Mouse (Mus musculus): ENCODE results near the gene Pnpla5. TPM values are rescaled to one million over a fixed set of nuclear protein-coding genes. Genes with fewer than 3 reads are reported as not detected.
"Not testable (repeated sequence)": the region's sequence is repeated elsewhere in the genome, so short reads cannot be mapped to it uniquely, and the experiment has no call there.

The Pnpla5 gene
- polyA plus RNA-seq, 1 experiment from 2014 or later = not detected

- no peak for DNase-seq (ENCODE audit: low spot score)
- H3K27ac ChIP-seq = no peak overlapping the region
- WGBS = 74% methylated on average over 6 of the region's 6 CpGs
- H3K36me3 ChIP-seq = no peaks in the 10 kb centered on the region
- no peak overlapping the region for H3K4me3 ChIP-seq
- H3K4me1 ChIP-seq (replicated peaks) = no peaks in the 10 kb centered on the region
- H3K9me3 ChIP-seq = 0 out of 2 replicates have a peak, but pooled peaks cover 3% of the 10 kb centered on the region
- 0 out of 2 replicates have a peak, but pooled peaks cover 4% of the 10 kb centered on the region for H3K27me3 ChIP-seq (ENCODE audit: insufficient read depth, poor library complexity, severe bottlenecking)
Observed at GRCm38 (mm10) chr15:84113873-84114272, 9.1 kb downstream of the Pnpla5 start.

- H3K4me3 ChIP-seq = no peak overlapping the region
- DNase-seq (ENCODE audit: low spot score) = peak; percentile 41
- 6% methylated on average over 13 of the region's 13 CpGs for WGBS
Observed at GRCm38 (mm10) chr15:84108899-84109298, 14.1 kb downstream of the Pnpla5 start.

GRCm38 (mm10) chr15:84105924-84106500 lies 17.0 kb downstream of the Pnpla5 start:
- Histone ChIP-seq H3K27me3 (ENCODE audit: insufficient read depth, poor library complexity, severe bottlenecking) (peaks cover 53% of the 10 kb centered on the region), H3K27ac (peak overlapping the region; percentile 69), H3K4me3 (peak overlapping the region; percentile 67), H3K36me3 (no peaks in the 10 kb centered on the region), H3K9me3 (no peaks in the 10 kb centered on the region), H3K4me1 (replicated peaks) (peaks cover 24% of the 10 kb centered on the region)
- no peak for DNase-seq (ENCODE audit: low spot score)
- whole genome bisulfite sequencing = 10% methylated on average over 12 of the region's 12 CpGs

More at GRCm38 (mm10) chr15:84108899-84109298, 14.1 kb downstream of the Pnpla5 start:
- H3K27ac ChIP-seq = no peak overlapping the region
- peaks cover 47% of the 10 kb centered on the region for H3K27me3 ChIP-seq (ENCODE audit: insufficient read depth, poor library complexity, severe bottlenecking)
- H3K9me3 ChIP-seq = no peaks in the 10 kb centered on the region
- H3K4me1 ChIP-seq (replicated peaks) = peaks cover 24% of the 10 kb centered on the region
- H3K36me3 ChIP-seq = no peaks in the 10 kb centered on the region

GRCm38 (mm10) chr15:84105105-84105923 lies 17.7 kb downstream of the Pnpla5 start, which contains the start of gene Sult4a1:
Sult4a1 (minus strand) TSS chr15:84105754.
- 1% methylated on average over 77 of the region's 77 CpGs for WGBS
- Histone ChIP-seq H3K27ac (peak within 1 kb of the TSS; percentile 69), H3K4me3 (peak within 1 kb of the TSS; percentile 67), H3K4me1 (replicated peaks) (peaks cover 24% of the 10 kb centered on the region), H3K9me3 (no peaks in the 10 kb centered on the region), H3K27me3 (ENCODE audit: insufficient read depth, poor library complexity, severe bottlenecking) (peaks cover 53% of the 10 kb centered on the region), H3K36me3 (no peaks in the 10 kb centered on the region)
- peak; percentile 45 for DNase-seq (ENCODE audit: low spot score)

- no peaks in the 10 kb centered on the region for H3K9me3 ChIP-seq
- no peak for DNase-seq (ENCODE audit: low spot score)
- WGBS = 82% methylated on average over 7 of the region's 7 CpGs
- peaks cover 53% of the 10 kb centered on the region for H3K27me3 ChIP-seq (ENCODE audit: insufficient read depth, poor library complexity, severe bottlenecking)
- H3K4me3 ChIP-seq = peak overlapping the region; percentile 67
- peaks cover 24% of the 10 kb centered on the region for H3K4me1 ChIP-seq (replicated peaks)
- H3K27ac ChIP-seq = no peak overlapping the region
- H3K36me3 ChIP-seq = no peaks in the 10 kb centered on the region
Observed at GRCm38 (mm10) chr15:84104626-84105025, 18.3 kb downstream of the Pnpla5 start.

GRCm38 (mm10) chr15:84097536-84097935 lies 25.4 kb downstream of the Pnpla5 start:
- not testable (repeated sequence) for H3K27me3 ChIP-seq (ENCODE audit: insufficient read depth, poor library complexity, severe bottlenecking); H3K4me1 ChIP-seq (replicated peaks); H3K4me3 ChIP-seq; H3K9me3 ChIP-seq; DNase-seq (ENCODE audit: low spot score); H3K27ac ChIP-seq; H3K36me3 ChIP-seq
- 81% methylated on average over 15 of the region's 15 CpGs for WGBS

- no peak for DNase-seq (ENCODE audit: low spot score)
- Histone ChIP-seq H3K4me3 (no peak overlapping the region), H3K36me3 (no peaks in the 10 kb centered on the region), H3K27ac (no peak overlapping the region), H3K4me1 (replicated peaks) (no peaks in the 10 kb centered on the region), H3K9me3 (no peaks in the 10 kb centered on the region), H3K27me3 (ENCODE audit: insufficient read depth, poor library complexity, severe bottlenecking) (no peaks in the 10 kb centered on the region)
- WGBS = 93% methylated on average over 8 of the region's 8 CpGs
Observed at GRCm38 (mm10) chr15:84096051-84096450, 26.9 kb downstream of the Pnpla5 start.

- WGBS = 67% methylated on average over 7 of the region's 7 CpGs
- H3K27ac ChIP-seq = no peak overlapping the region
- no peaks in the 10 kb centered on the region for H3K4me1 ChIP-seq (replicated peaks)
- H3K27me3 ChIP-seq (ENCODE audit: insufficient read depth, poor library complexity, severe bottlenecking) = no peaks in the 10 kb centered on the region
- no peak for DNase-seq (ENCODE audit: low spot score)
- no peaks in the 10 kb centered on the region for H3K9me3 ChIP-seq
- no peaks in the 10 kb centered on the region for H3K36me3 ChIP-seq
- H3K4me3 ChIP-seq = no peak overlapping the region
Observed at GRCm38 (mm10) chr15:84094921-84095320, 28.1 kb downstream of the Pnpla5 start.

- 43% methylated on average over 9 of the region's 9 CpGs for WGBS
- no peaks in the 10 kb centered on the region for H3K36me3 ChIP-seq
- H3K27me3 ChIP-seq (ENCODE audit: insufficient read depth, poor library complexity, severe bottlenecking) = no peaks in the 10 kb centered on the region
- no peak for DNase-seq (ENCODE audit: low spot score)
- no peaks in the 10 kb centered on the region for H3K9me3 ChIP-seq
- peaks cover 9% of the 10 kb centered on the region for H3K4me1 ChIP-seq (replicated peaks)
- H3K4me3 ChIP-seq = no peak overlapping the region
- H3K27ac ChIP-seq = no peak overlapping the region
Observed at GRCm38 (mm10) chr15:84086775-84087174, 36.2 kb downstream of the Pnpla5 start.

- Histone ChIP-seq H3K4me1 (replicated peaks) (peaks cover 9% of the 10 kb centered on the region), H3K27ac (no peak overlapping the region), H3K27me3 (ENCODE audit: insufficient read depth, poor library complexity, severe bottlenecking) (no peaks in the 10 kb centered on the region), H3K36me3 (no peaks in the 10 kb centered on the region), H3K4me3 (no peak overlapping the region), H3K9me3 (no peaks in the 10 kb centered on the region)
- DNase-seq (ENCODE audit: low spot score) = peak; percentile 40
- 42% methylated on average over 12 of the region's 12 CpGs for WGBS
Observed at GRCm38 (mm10) chr15:84086364-84086763, 36.6 kb downstream of the Pnpla5 start.

GRCm38 (mm10) chr15:84080069-84080468 lies 42.9 kb downstream of the Pnpla5 start:
- 77% methylated on average over 7 of the region's 7 CpGs for WGBS

GRCm38 (mm10) chr15:84079519-84079918 lies 43.5 kb downstream of the Pnpla5 start:
- WGBS = 87% methylated on average over 2 of the region's 2 CpGs
- H3K4me3 ChIP-seq = no peak overlapping the region
- no peaks in the 10 kb centered on the region for H3K36me3 ChIP-seq
- no peaks in the 10 kb centered on the region for H3K9me3 ChIP-seq
- no peak for DNase-seq (ENCODE audit: low spot score)
- peaks cover 20% of the 10 kb centered on the region for H3K27me3 ChIP-seq (ENCODE audit: insufficient read depth, poor library complexity, severe bottlenecking)
- H3K27ac ChIP-seq = no peak overlapping the region
- peaks cover 14% of the 10 kb centered on the region for H3K4me1 ChIP-seq (replicated peaks)

More at GRCm38 (mm10) chr15:84080069-84080468, 42.9 kb downstream of the Pnpla5 start:
- DNase-seq (ENCODE audit: low spot score) = no peak
- no peak overlapping the region for H3K27ac ChIP-seq
- peaks cover 10% of the 10 kb centered on the region for H3K4me1 ChIP-seq (replicated peaks)
- H3K27me3 ChIP-seq (ENCODE audit: insufficient read depth, poor library complexity, severe bottlenecking) = peaks cover 15% of the 10 kb centered on the region
- H3K4me3 ChIP-seq = no peak overlapping the region
- no peaks in the 10 kb centered on the region for H3K36me3 ChIP-seq
- no peaks in the 10 kb centered on the region for H3K9me3 ChIP-seq

GRCm38 (mm10) chr15:84078667-84079066 lies 44.3 kb downstream of the Pnpla5 start:
- peaks cover 23% of the 10 kb centered on the region for H3K4me1 ChIP-seq (replicated peaks)
- no peak overlapping the region for H3K27ac ChIP-seq
- no peak for DNase-seq (ENCODE audit: low spot score)
- peaks cover 21% of the 10 kb centered on the region for H3K27me3 ChIP-seq (ENCODE audit: insufficient read depth, poor library complexity, severe bottlenecking)
- no peaks in the 10 kb centered on the region for H3K9me3 ChIP-seq
- no peak overlapping the region for H3K4me3 ChIP-seq
- H3K36me3 ChIP-seq = no peaks in the 10 kb centered on the region
- WGBS = 84% methylated on average over 13 of the region's 13 CpGs
